Mouse (Mus musculus): Measurements from ENCODE around the gene Cldn3.

Cldn3 gene

GRCm38 (mm10) chr5:135029007-135029854, 43.2 kb downstream of the Cldn3 start:
- no peak for ATAC-seq (ENCODE audit: insufficient number of reproducible peaks, low FRiP score, low TSS enrichment)

GRCm38 (mm10) chr5:135032581-135032980, 46.6 kb downstream of the Cldn3 start:
- ATAC-seq (ENCODE audit: insufficient number of reproducible peaks, low FRiP score, low TSS enrichment), result no peak

- no peak for ATAC-seq (ENCODE audit: insufficient number of reproducible peaks, low FRiP score, low TSS enrichment)
These were observed 48.6 kb downstream of the Cldn3 start for GRCm38 (mm10) chr5:135034593-135034992.

GRCm38 (mm10) chr5:135035608-135036359, 49.8 kb downstream of the Cldn3 start:
- ATAC-seq (ENCODE audit: insufficient number of reproducible peaks, low FRiP score, low TSS enrichment), result no peak
